Mouse (Mus musculus) olfactory bulb, adult 2 months (tissue): ENCODE data around the gene Phykpl.

Experiments
- CTCF ChIP-seq: fragments of 200-500 bp; IDR thresholded peaks from 2 replicates; pipeline ENCODE4 v1.5.1; 2012; ENCODE audit warnings: low read depth, mild to moderate bottlenecking, low read length, moderate library complexity; ENCODE audit not compliant: insufficient read depth
- POLR2A ChIP-seq: fragments of 200-500 bp; IDR thresholded peaks from 2 replicates; pipeline ENCODE4 v1.6.1; 2012; ENCODE audit warnings: mild to moderate bottlenecking, low read depth, low read length, moderate library complexity; ENCODE audit not compliant: insufficient read depth

DNA sequence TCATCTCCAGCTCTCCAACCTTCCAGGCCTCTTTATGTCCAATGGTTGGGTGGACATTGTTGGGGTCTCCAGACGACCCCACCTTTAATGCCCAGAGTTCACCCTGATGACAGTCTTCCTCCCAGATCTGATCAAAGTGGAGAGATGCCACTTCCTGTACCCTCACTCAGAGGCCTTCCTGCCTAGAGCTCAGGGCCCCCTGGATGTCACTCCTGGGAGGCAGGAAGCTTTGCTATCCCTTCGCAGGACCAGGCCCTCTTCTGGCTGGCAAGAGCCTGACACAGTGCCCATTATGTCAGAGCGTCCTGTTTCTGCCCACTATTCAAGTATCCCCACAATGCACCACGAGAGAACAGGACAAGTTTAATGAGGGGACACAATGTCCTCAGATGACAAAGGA, 5.5 kb upstream of the Phykpl start:
- TF ChIP-seq CTCF (no peak), POLR2A (no peak)
